Mouse (Mus musculus) activated CD4-positive, CD25-positive, alpha-beta regulatory T cell, adult 4 months (primary cell): ENCODE measurements around the gene Pls3. TPM values are rescaled to one million over a fixed set of nuclear protein-coding genes. Genes with fewer than 3 reads are reported as not detected.

ENCODE experiments used
- ATAC-seq: one replicate; pipeline ENCODE4 v1.8.0; 2017
- polyA plus RNA-seq, 2 experiments: library from polyadenylated mRNA; unstranded; fragments of 100-300 nt; shearing (Covaris generic); gene quantifications; one replicate each; pipeline ENCODE4 v1.2.1; 2017

Gene Pls3
- 1 to 10 TPM; 1.6 to 3.3 TPM for polyA plus RNA-seq

GRCm38 (mm10) chrX:75874332-75875291 lies at the start of gene Pls3:
Gene Pls3 (minus strand): TSS chrX:75875182.
- peak; percentile 14 for ATAC-seq

GRCm38 (mm10) chrX:75895716-75896115 lies 20.7 kb upstream of the Pls3 start:
- no peak for ATAC-seq

DNA sequence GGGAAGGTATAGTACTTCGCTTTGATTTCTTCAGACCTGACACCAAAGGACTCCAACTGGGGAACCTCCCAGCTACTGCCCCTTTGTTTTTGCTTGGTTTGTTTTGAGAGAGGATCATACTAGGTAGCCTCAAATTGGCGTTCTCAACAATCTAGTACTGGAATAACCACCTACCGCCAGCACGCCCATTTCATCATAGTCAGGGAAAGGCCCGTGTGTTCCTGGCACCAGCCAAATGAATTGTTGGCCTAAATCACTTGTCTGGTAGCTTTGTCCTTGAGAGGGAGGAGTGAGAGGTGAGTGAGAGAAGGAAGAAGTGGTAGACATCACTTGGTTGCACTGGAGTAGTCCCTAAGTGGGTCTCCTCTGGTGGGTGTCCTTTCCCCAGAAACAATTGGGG lies 584 bp upstream of the Pls3 start:
- ATAC-seq = no peak

DNA sequence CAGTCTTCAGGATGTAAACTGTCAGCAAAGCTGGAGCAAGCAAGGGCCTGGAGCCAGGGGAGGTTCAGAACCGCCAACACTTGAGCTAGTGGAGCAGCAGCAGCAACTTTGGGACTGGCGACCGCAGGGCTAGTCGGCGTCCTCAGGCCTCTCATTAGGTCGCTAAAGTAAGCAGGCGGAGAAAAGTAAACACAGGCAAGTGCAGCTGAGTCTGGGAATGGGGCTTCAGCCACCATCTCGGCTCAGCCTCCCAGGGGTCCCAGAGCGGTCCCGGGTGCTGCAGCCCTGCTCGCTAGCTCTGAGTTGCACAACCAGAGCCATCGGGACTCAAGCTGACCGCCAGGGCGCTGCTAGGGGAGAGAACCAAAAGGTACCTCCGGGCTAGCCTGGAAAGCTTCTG lies 1.2 kb downstream of the Pls3 start:
- no peak for ATAC-seq

DNA sequence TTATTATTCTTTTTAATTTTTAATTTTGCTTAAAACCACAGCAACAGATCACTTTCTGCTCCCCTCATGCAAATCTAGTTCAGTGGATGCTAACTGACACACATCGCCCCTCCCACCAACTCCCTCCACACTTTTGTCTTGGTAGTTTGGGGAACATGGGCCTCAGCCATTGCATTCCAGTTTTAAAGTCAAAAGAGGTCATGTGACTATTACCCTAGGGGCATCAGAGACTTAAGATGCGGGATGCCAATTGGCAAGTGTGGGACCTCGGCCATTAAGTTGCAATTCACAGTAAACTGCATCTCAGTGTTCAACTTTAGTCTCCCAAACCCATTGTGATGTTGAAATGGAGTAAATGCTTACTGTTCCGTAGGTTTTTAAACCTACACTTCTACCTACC lies 1.7 kb downstream of the Pls3 start:
- ATAC-seq = no peak

GRCm38 (mm10) chrX:75871855-75872254 lies 3.1 kb downstream of the Pls3 start:
- no peak for ATAC-seq

DNA sequence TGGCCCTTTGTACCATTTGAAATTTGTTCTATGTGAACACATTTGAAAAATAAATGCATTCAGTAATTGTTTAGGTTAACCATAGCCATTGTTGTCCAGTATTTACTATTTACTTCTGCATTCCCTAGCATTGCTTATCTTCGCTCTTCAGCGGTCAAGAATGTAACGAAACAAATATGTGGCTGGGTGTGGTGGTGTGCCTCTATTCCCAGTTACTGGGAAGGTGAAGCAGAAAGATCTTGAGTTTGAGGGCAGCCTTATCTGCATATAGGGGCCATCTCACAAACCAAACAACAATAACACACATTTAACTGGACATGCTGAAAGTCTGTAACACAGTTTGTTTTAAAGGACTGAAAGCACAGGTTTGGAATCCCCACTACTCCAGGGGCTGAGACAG lies 13.3 kb downstream of the Pls3 start:
- no peak for ATAC-seq

- ATAC-seq = no peak
Measured at GRCm38 (mm10) chrX:75854294-75854693, 20.7 kb downstream of the Pls3 start.

DNA sequence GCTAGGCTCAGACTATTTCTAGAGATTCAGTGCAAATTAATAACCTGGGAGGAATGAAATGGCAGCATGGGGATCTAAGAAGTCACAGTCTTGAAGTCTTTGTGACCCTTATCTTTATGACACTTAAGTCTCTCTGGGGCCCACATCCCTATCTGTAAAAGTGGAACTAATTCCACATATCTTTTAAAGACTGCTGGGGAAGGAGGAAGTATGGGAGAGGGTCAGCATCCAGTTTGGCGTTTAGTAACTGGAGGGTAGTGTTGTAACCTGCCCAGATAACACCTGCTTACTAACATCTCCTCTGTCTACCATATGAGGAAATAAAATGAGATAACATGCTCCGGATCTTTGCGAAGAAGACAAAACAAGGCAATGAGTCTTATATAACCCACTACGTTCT lies 30.7 kb downstream of the Pls3 start:
- no peak for ATAC-seq

GRCm38 (mm10) chrX:75842835-75843234 lies 32.1 kb downstream of the Pls3 start:
- ATAC-seq = no peak

DNA sequence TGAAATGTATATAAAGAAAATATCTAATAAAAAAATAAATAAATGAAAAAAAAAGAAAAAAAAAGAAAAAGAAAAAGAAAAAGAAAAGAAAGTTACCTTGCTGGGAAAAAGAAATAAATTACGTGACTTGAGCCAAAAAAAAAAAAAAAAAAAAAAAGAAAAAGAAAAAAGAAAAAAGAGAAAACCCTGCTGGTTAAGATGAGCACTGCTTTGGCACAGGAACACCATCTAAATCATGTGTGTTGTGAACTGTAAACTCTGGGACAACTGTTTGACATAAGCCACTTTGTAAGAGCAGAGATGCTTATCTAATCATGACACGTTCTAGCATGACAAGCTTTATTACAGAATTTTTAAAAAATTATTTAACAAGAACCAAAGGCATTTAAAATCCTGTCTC lies 32.9 kb downstream of the Pls3 start:
- ATAC-seq = no peak

GRCm38 (mm10) chrX:75840263-75840662 lies 34.7 kb downstream of the Pls3 start:
- ATAC-seq = no peak

DNA sequence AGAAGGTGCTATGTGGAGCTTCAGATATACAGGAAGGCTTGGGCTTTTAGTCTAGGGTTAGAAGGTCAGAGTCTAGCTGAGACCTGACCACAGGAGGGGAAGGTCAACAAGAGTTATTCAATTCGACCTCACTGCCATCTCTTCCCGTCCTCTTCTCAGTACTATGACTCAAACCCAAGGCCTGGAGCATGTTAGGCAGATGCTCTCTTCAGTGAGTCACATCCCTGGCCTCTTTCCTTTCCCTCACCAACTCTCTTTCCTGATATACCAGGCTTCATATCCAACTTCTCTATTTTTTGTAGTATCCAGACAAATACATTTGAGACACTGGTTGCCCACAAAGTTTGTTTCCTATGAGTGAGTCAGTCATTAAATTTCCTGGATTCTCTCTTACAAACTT lies 40.1 kb downstream of the Pls3 start:
- ATAC-seq = no peak

- no peak for ATAC-seq
Measured at GRCm38 (mm10) chrX:75834286-75834685, 40.7 kb downstream of the Pls3 start.

GRCm38 (mm10) chrX:75833006-75833641 lies 41.9 kb downstream of the Pls3 start:
- ATAC-seq = no peak

DNA sequence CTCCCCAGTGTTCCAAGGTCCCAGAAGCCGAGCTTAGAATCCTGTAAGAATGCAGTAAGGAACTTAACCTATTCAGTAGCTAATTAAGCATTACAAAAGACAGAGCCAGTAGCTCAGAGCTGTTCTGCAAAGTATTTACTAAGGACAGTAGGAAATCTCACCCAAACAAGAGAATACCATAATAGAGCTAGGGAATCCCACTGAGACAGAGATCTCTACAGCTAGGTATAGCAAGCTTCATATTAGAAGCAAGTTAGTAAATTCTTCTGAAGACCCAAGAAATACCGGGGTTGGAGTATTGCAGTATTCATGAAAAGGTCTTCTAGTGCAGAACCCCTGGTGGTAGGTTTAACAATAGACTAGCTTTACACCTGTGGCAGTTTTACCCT lies 45.1 kb downstream of the Pls3 start:
- no peak for ATAC-seq

GRCm38 (mm10) chrX:75829240-75829866 lies 45.6 kb downstream of the Pls3 start:
- ATAC-seq = no peak

- ATAC-seq = no peak
Measured at GRCm38 (mm10) chrX:75818647-75819271, 56.2 kb downstream of the Pls3 start.

DNA sequence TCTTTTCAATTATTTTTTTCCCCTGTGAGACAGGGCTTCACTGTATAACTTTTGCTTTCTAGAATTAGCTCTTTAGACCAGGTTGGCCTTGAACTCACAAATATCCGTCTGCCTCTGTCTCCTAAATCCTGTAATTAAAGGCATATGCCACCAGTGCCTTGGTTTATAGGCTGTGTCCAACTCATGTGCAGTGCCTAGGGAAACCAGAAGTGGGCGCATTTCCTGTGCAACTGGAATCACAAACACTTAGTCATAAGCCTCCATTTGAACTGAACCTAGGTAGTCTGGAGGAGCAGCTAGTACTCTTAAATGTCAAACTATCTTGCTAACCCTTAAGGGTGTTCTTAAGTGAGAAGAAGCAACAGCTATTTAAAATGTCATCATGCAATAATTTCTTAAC lies 60.0 kb downstream of the Pls3 start:
- ATAC-seq = no peak

- no peak for ATAC-seq
Measured at GRCm38 (mm10) chrX:75814123-75814522, 60.9 kb downstream of the Pls3 start.

GRCm38 (mm10) chrX:75796583-75796982 lies 78.4 kb downstream of the Pls3 start:
- no peak for ATAC-seq

DNA sequence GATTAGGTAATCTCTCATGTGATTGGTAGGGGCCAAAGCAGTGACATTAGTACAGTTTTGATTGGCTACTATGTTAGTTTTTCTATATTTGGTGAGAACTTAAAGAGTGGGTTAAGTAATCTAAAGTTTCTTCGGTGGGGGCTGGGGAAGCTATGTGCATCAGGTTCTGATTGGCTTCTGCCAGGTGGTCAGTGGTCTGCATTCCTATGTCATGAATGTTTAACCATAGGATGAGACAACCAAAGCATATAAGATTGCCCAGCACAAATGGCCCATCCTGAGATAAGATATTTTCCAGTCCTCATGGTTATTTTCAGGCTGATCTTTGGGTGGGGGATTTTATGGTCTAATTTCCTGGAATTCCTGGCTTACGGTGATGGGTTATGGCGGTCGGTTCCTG lies 95.2 kb downstream of the Pls3 start:
- ATAC-seq = no peak

DNA sequence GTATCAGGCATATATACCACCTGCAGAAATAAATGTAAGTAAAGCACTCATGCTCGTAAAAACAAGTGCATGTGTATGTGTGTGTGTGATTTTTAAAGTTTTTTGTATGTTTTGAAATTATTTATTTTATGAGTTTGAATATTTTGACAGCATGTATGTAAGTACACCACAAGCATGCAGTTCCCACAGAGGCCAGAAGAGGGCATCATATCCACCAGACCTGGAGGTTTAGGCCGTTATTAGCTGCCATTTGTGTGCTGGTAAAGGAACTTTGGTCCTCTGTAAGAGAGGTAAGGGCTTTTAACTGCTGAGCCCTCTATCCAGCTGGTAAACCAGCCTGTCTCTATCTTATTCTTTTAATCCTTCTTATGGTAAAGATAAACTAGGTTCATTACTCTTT lies 97.5 kb downstream of the Pls3 start:
- no peak for ATAC-seq
